8 mouse cellular contexts compared by ENCODE assay signal in the genomic region with DNA sequence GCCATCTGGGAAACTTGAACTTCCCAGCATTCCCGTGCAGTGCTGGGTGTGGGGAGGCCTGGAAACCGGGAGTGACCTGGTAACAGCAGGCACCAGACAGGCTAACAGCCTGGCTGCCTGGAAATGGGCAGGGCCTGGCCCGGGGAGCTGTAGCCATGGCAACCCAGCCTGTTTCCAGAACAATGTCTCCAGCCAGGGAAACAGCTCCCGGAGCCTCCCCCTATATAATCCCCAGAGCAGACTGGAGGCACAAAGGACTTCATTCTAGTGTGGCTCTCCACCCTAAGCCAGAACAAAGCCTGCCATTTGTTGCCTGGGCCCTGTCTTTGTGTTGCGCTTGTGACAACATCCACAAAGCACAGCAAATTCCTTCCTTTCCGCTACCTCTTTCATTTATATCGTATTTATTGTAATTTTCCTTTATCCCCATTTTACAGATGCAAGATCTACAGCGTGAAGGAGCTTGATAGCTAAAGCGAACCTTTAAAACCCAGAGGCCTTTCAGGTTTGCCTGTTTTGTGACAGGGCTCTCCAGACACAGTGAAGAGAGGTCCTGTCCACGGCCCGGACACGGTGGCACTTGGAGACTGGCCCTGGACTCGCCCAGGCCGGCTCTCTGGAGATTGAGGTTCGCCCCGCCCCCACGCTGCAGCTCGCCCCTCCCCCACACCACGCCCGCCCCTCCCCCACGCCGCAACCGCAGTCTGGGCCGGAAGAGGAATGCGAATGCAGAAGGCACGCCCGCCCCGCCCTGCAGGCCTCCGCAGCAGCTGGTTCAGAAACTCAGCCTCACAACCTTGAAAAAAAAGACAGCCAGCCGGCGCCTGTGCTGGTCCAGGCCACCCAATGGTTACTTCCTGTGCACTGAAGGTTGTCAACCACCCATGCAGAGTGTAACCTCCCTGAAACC. TPM values are rescaled to one million over a fixed set of nuclear protein-coding genes. Genes with fewer than 3 reads are reported as not detected.
DNase-seq lines count a peak whose midpoint lies in the region; ATAC-seq lines count a peak whose summit lies in the region.

No protein-coding gene starts in this region.

- peak overlapping the region; percentile 97 for H3K27ac ChIP-seq in embryonic facial prominence, embryonic 12.5 days
- peak overlapping the region; percentile 92 for H3K27ac ChIP-seq in intestine, embryonic 16.5 days (ENCODE audit: low read length)
- H3K27ac ChIP-seq in midbrain, embryonic 10.5 days (replicated peaks): peak overlapping the region; percentile 96

- ATAC-seq in embryonic facial prominence, embryonic 12.5 days (ENCODE audit: insufficient number of reproducible peaks, insufficient read depth, low FRiP score, low TSS enrichment): peak; percentile 74
- peak; percentile 34 for ATAC-seq in granulocyte monocyte progenitor cell, adult 5-6 weeks (replicated peaks; ENCODE audit: poor library complexity, severe bottlenecking)
- peak; percentile 68 for ATAC-seq in intestine, embryonic 16.5 days

- no peak overlapping the region for H3K9ac ChIP-seq in embryonic facial prominence, embryonic 12.5 days
- peak overlapping the region; percentile 35 for H3K9ac ChIP-seq in intestine, embryonic 16.5 days (ENCODE audit: low read depth, low read length)

- no peak overlapping the region for H3K4me3 ChIP-seq in embryonic facial prominence, embryonic 12.5 days
- H3K4me3 ChIP-seq in intestine, embryonic 16.5 days (ENCODE audit: low read length): peak overlapping the region; percentile 4; the same call in 1 of the 2 replicates
- H3K4me3 ChIP-seq in midbrain, embryonic 10.5 days: peak overlapping the region; percentile 37

- H3K4me1 ChIP-seq in embryonic facial prominence, embryonic 12.5 days: peaks cover 15% of the 10 kb centered on the region
- H3K4me1 ChIP-seq in intestine, embryonic 16.5 days (ENCODE audit: control insufficient read depth, insufficient read depth, low read length): peaks cover 34% of the 10 kb centered on the region
- H3K4me1 ChIP-seq in midbrain, embryonic 10.5 days: peaks cover 83% of the 10 kb centered on the region

- no peaks in the 10 kb centered on the region for H3K9me3 ChIP-seq in embryonic facial prominence, embryonic 12.5 days
- H3K9me3 ChIP-seq in intestine, embryonic 16.5 days (ENCODE audit: control insufficient read depth, low read length): no peaks in the 10 kb centered on the region; the same call in 1 of the 2 replicates
- H3K9me3 ChIP-seq in midbrain, embryonic 10.5 days (replicated peaks): no peaks in the 10 kb centered on the region; the same call in none of the 2 replicates

- no peaks in the 10 kb centered on the region for H3K36me3 ChIP-seq in embryonic facial prominence, embryonic 12.5 days
- 0 out of 2 replicates have a peak, but pooled peaks cover 3% of the 10 kb centered on the region for H3K36me3 ChIP-seq in intestine, embryonic 16.5 days (ENCODE audit: control insufficient read depth, insufficient read depth, low read length)
- H3K36me3 ChIP-seq in midbrain, embryonic 10.5 days: no peaks in the 10 kb centered on the region

- intact Hi-C loops in left cerebral cortex, postnatal 4 days (cut with DNase I): no loop called here

- WGBS in embryonic facial prominence, embryonic 12.5 days: 6% methylated on average over 31 of the region's 31 CpGs
- 8% methylated on average over 31 of the region's 31 CpGs for WGBS in intestine, embryonic 16.5 days
- under 1% methylated on average over 31 of the region's 31 CpGs for WGBS in midbrain, embryonic 10.5 days

- peak; percentile 81 for DNase-seq in adrenal gland, postnatal 25 days
- DNase-seq in left cerebral cortex, postnatal 4 days: peak; percentile 94
- peak; percentile 98 for DNase-seq in midbrain, embryonic 10.5 days (ENCODE audit: low spot score)
- DNase-seq in right cerebral cortex, postnatal 4 days: peak; percentile 73
- DNase-seq in yolk sac, embryonic 10.5 days (ENCODE audit: low spot score): peak; percentile 89

- H3K27me3 ChIP-seq in embryonic facial prominence, embryonic 12.5 days: no peaks in the 10 kb centered on the region
- H3K27me3 ChIP-seq in intestine, embryonic 16.5 days (replicated peaks; ENCODE audit: control insufficient read depth, insufficient read depth, low read length): no peaks in the 10 kb centered on the region
- H3K27me3 ChIP-seq in midbrain, embryonic 10.5 days (ENCODE audit: low read depth, poor library complexity, severe bottlenecking): no peaks in the 10 kb centered on the region

- peak overlapping the region; percentile 5; the same call in 1 of the 2 replicates for H3K4me2 ChIP-seq in embryonic facial prominence, embryonic 12.5 days (replicated peaks)
- peak overlapping the region; percentile 31; the same call in 1 of the 2 replicates for H3K4me2 ChIP-seq in intestine, embryonic 16.5 days (ENCODE audit: low read depth, low read length)

RNA-seq across cellular contexts. Expression of a gene that starts 35.4 kb away (rescaled TPM):
- 84.0 and 117 TPM in 2 replicates for total RNA-seq in adrenal gland, postnatal 25 days (2021)
- 54.8 and 55.1 TPM in 2 replicates for polyA plus RNA-seq in embryonic facial prominence, embryonic 12.5 days (2016; fragmentation: Nextera tagmentation; extraction: Ambion mirVana)
- 94.1 and 126 TPM in 2 replicates for total RNA-seq in granulocyte monocyte progenitor cell, adult 5-6 weeks (2014; fragmentation: Nextera tagmentation)
- total RNA-seq in granulocyte monocyte progenitor cell, adult 5-6 weeks (2017): 32.3 and 43.4 TPM in 2 replicates
- polyA plus RNA-seq in intestine, embryonic 16.5 days (2015; fragmentation: Nextera tagmentation; extraction: Ambion mirVana): 17.6 and 21.0 TPM in 2 replicates
- 100 to 1,000 TPM; 142 TPM for total RNA-seq in left cerebral cortex, postnatal 4 days (2021)
- 37.4 and 45.7 TPM in 2 replicates for polyA plus RNA-seq in midbrain, embryonic 10.5 days (2016; fragmentation: Nextera tagmentation; extraction: Ambion mirVana)

RNA-seq across cellular contexts. Expression of a gene that starts 55.2 kb away (rescaled TPM):
- total RNA-seq in adrenal gland, postnatal 25 days (2021): not detected in 2 replicates
- polyA plus RNA-seq in embryonic facial prominence, embryonic 12.5 days (2016; fragmentation: Nextera tagmentation; extraction: Ambion mirVana): not detected in 2 replicates
- not detected in 2 replicates for total RNA-seq in granulocyte monocyte progenitor cell, adult 5-6 weeks (2014; fragmentation: Nextera tagmentation)
- not detected in 2 replicates for total RNA-seq in granulocyte monocyte progenitor cell, adult 5-6 weeks (2017)
- polyA plus RNA-seq in intestine, embryonic 16.5 days (2015; fragmentation: Nextera tagmentation; extraction: Ambion mirVana): not detected in 2 replicates
- total RNA-seq in left cerebral cortex, postnatal 4 days (2021): not detected
- polyA plus RNA-seq in midbrain, embryonic 10.5 days (2016; fragmentation: Nextera tagmentation; extraction: Ambion mirVana): not detected in 2 replicates
